ENCODE assay signal across 11 mouse cellular contexts in genomic region chr17:31521948-31522347, GRCm38 (mm10). TPM values are rescaled to one million over a fixed set of nuclear protein-coding genes. Genes with fewer than 3 reads are reported as not detected.
A peak's percentile ranks its signal among the peaks of the same experiment; 100 is the strongest.
DNase-seq lines count a peak whose midpoint lies in the region; ATAC-seq and TF ChIP-seq lines count a peak whose summit lies in the region.
"Had no signal": no experiment of that assay in that cellular context is flagged by ENCODE, and none has a peak within 500 bp of the region (broad histone marks: within the 10 kb centered on the region; RNA-seq: fewer than 3 reads in every experiment).

No protein-coding gene starts in this region.

- no peaks in the 10 kb centered on the region for H3K27me3 ChIP-seq in cerebellum, adult 2 months (ENCODE audit: control insufficient read depth, insufficient read depth, low read length)
- H3K27me3 ChIP-seq in limb, embryonic 12.5 days = no peaks in the 10 kb centered on the region
- H3K27me3 ChIP-seq in limb, embryonic 10.5 days (ENCODE audit: low read depth, poor library complexity, severe bottlenecking) = no peaks in the 10 kb centered on the region
- no peaks in the 10 kb centered on the region for H3K27me3 ChIP-seq in forebrain, postnatal 0 days (ENCODE audit: insufficient read depth, low read length)
- no peaks in the 10 kb centered on the region for H3K27me3 ChIP-seq in neural tube, embryonic 15.5 days (replicated peaks)
- H3K27me3 ChIP-seq: embryonic facial prominence, embryonic 12.5 days had no signal

- peak; percentile 46 to 52 for DNase-seq in cerebellum, adult 2 months
- DNase-seq in cerebellum, adult 11 months = no peak
- no peak for DNase-seq in limb, embryonic 10.5 days (ENCODE audit: low spot score)
- no peak for DNase-seq in forebrain, postnatal 0 days
- no peak for DNase-seq in gastrocnemius, adult 18-20 months (ENCODE audit: low spot score)
- DNase-seq: liver; lung, postnatal 4 days had no signal

- H3K27ac ChIP-seq in cerebellum, adult 2 months (ENCODE audit: insufficient read depth, low read length) = peak overlapping the region; percentile 73
- no peak overlapping the region for H3K27ac ChIP-seq in limb, embryonic 12.5 days
- no peak overlapping the region for H3K27ac ChIP-seq in limb, embryonic 10.5 days
- 0 out of 2 replicates have a peak overlapping the region, but pooled peaks have one; percentile 5 for H3K27ac ChIP-seq in forebrain, postnatal 0 days (ENCODE audit: low read depth, low read length)
- H3K27ac ChIP-seq in neural tube, embryonic 15.5 days (replicated peaks) = 0 out of 2 replicates have a peak overlapping the region, but pooled peaks have one; percentile 23
- H3K27ac ChIP-seq: embryonic facial prominence, embryonic 12.5 days had no signal

- TF ChIP-seq CTCF in cerebellum, adult 2 months (IDR thresholded peaks at IDR 0.05; ENCODE audit: borderline replicate concordance, insufficient read depth, low read depth, low read length) = no peak
- no peak for TF ChIP-seq CTCF in forebrain, postnatal 0 days (IDR thresholded peaks at IDR 0.05; ENCODE audit: low read depth)

- no peaks in the 10 kb centered on the region for H3K9me3 ChIP-seq in limb, embryonic 12.5 days
- H3K9me3 ChIP-seq in limb, embryonic 10.5 days (replicated peaks) = no peaks in the 10 kb centered on the region
- no peaks in the 10 kb centered on the region for H3K9me3 ChIP-seq in forebrain, postnatal 0 days (ENCODE audit: low read length)
- H3K9me3 ChIP-seq in neural tube, embryonic 15.5 days (replicated peaks) = no peaks in the 10 kb centered on the region
- H3K9me3 ChIP-seq: embryonic facial prominence, embryonic 12.5 days had no signal

- H3K4me1 ChIP-seq in cerebellum, adult 2 months (ENCODE audit: control insufficient read depth, insufficient read depth, low read length) = peaks cover 8% of the 10 kb centered on the region; the same call in 1 of the 2 replicates
- peaks cover 12% of the 10 kb centered on the region for H3K4me1 ChIP-seq in limb, embryonic 12.5 days (replicated peaks)
- peaks cover 16% of the 10 kb centered on the region for H3K4me1 ChIP-seq in limb, embryonic 10.5 days
- peaks cover 17% of the 10 kb centered on the region for H3K4me1 ChIP-seq in forebrain, postnatal 0 days (ENCODE audit: insufficient read depth)
- H3K4me1 ChIP-seq in neural tube, embryonic 15.5 days = peaks cover 37% of the 10 kb centered on the region

- ATAC-seq in limb, embryonic 12.5 days (ENCODE audit: insufficient number of reproducible peaks, insufficient read depth, low FRiP score, low TSS enrichment, low read depth) = no peak
- ATAC-seq in forebrain, postnatal 0 days = no peak
- ATAC-seq in neural tube, embryonic 15.5 days (ENCODE audit: low FRiP score) = no peak
- no peak for ATAC-seq in monocyte, adult 5-6 weeks (replicated peaks; ENCODE audit: insufficient number of reproducible peaks, low FRiP score, low TSS enrichment, poor library complexity, severe bottlenecking)

- H3K4me2 ChIP-seq in limb, embryonic 12.5 days = 0 out of 2 replicates have a peak overlapping the region, but pooled peaks have one; percentile 79
- peak overlapping the region; percentile 2; the same call in 1 of the 2 replicates for H3K4me2 ChIP-seq in forebrain, postnatal 0 days (ENCODE audit: low read depth)
- peak overlapping the region; percentile 68 for H3K4me2 ChIP-seq in neural tube, embryonic 15.5 days

- no peak overlapping the region for H3K4me3 ChIP-seq in cerebellum, adult 2 months (replicated peaks; ENCODE audit: insufficient read depth, low read depth, low read length)
- H3K4me3 ChIP-seq in limb, embryonic 12.5 days (replicated peaks) = no peak overlapping the region
- no peak overlapping the region for H3K4me3 ChIP-seq in limb, embryonic 10.5 days
- H3K4me3 ChIP-seq in forebrain, postnatal 0 days (ENCODE audit: low read depth, low read length) = no peak overlapping the region
- no peak overlapping the region for H3K4me3 ChIP-seq in neural tube, embryonic 15.5 days (replicated peaks)
- H3K4me3 ChIP-seq: embryonic facial prominence, embryonic 12.5 days had no signal

- WGBS in cerebellum, adult 2 months = 11% methylated on average over 6 of the region's 6 CpGs
- 90% methylated on average over 6 of the region's 6 CpGs for WGBS in limb, embryonic 12.5 days
- 94% methylated on average over 6 of the region's 6 CpGs for WGBS in limb, embryonic 10.5 days
- 62% methylated on average over 6 of the region's 6 CpGs for WGBS in forebrain, postnatal 0 days
- 49% methylated on average over 6 of the region's 6 CpGs for WGBS in neural tube, embryonic 15.5 days

- H3K36me3 ChIP-seq in limb, embryonic 12.5 days = peaks cover 36% of the 10 kb centered on the region
- peaks cover 40% of the 10 kb centered on the region for H3K36me3 ChIP-seq in limb, embryonic 10.5 days
- peaks cover 4% of the 10 kb centered on the region for H3K36me3 ChIP-seq in forebrain, postnatal 0 days (ENCODE audit: insufficient read depth)
- H3K36me3 ChIP-seq in neural tube, embryonic 15.5 days = peaks cover 20% of the 10 kb centered on the region

- TF ChIP-seq POLR2A in cerebellum, adult 2 months (IDR thresholded peaks at IDR 0.05; ENCODE audit: borderline replicate concordance, insufficient read depth, low read length) = no peak

- no peak overlapping the region for H3K9ac ChIP-seq in limb, embryonic 12.5 days (replicated peaks)
- no peak overlapping the region for H3K9ac ChIP-seq in forebrain, postnatal 0 days
- H3K9ac ChIP-seq in neural tube, embryonic 15.5 days (replicated peaks) = no peak overlapping the region
- H3K9ac ChIP-seq: embryonic facial prominence, embryonic 12.5 days had no signal

RNA-seq across cellular contexts. Expression of gene Ndufv3, which starts 2.0 kb away (rescaled TPM):
- polyA plus RNA-seq in cerebellum, adult 2 months (2012; rRNA removed) = 421 and 446 TPM in 2 replicates
- polyA plus RNA-seq in limb, embryonic 12.5 days (2016; fragmentation: Nextera tagmentation; extraction: Ambion mirVana) = 241 and 250 TPM in 2 replicates
- 201 and 213 TPM in 2 replicates for polyA plus RNA-seq in limb, embryonic 10.5 days (2016; fragmentation: Nextera tagmentation; extraction: Ambion mirVana)
- 337 and 459 TPM in 2 replicates for total RNA-seq in forebrain, postnatal 0 days (2014; rRNA removed)
- 500 and 583 TPM in 2 replicates for polyA plus RNA-seq in forebrain, postnatal 0 days (2015; fragmentation: Nextera tagmentation; extraction: Ambion mirVana)
- polyA plus RNA-seq in neural tube, embryonic 15.5 days (2015; fragmentation: Nextera tagmentation; extraction: Ambion mirVana) = 435 and 492 TPM in 2 replicates
- total RNA-seq in gastrocnemius, adult 18-20 months (2021) = 100 to 1,000 TPM; 469 to 480 TPM
- 166 to 246 TPM (median 210 TPM) in 3 replicates for total RNA-seq in monocyte, adult 5-6 weeks (2017)

RNA-seq across cellular contexts. Expression of gene Wdr4, which starts 2.2 kb away (rescaled TPM):
- 25.1 and 25.4 TPM in 2 replicates for polyA plus RNA-seq in cerebellum, adult 2 months (2012; rRNA removed)
- 42.0 and 43.6 TPM in 2 replicates for polyA plus RNA-seq in limb, embryonic 12.5 days (2016; fragmentation: Nextera tagmentation; extraction: Ambion mirVana)
- polyA plus RNA-seq in limb, embryonic 10.5 days (2016; fragmentation: Nextera tagmentation; extraction: Ambion mirVana) = 69.5 and 73.2 TPM in 2 replicates
- 54.4 and 55.7 TPM in 2 replicates for total RNA-seq in forebrain, postnatal 0 days (2014; rRNA removed)
- 28.7 and 31.7 TPM in 2 replicates for polyA plus RNA-seq in forebrain, postnatal 0 days (2015; fragmentation: Nextera tagmentation; extraction: Ambion mirVana)
- polyA plus RNA-seq in neural tube, embryonic 15.5 days (2015; fragmentation: Nextera tagmentation; extraction: Ambion mirVana) = 32.7 and 34.2 TPM in 2 replicates
- total RNA-seq in gastrocnemius, adult 18-20 months (2021) = 1 to 10 TPM; 4.6 to 7.5 TPM
- total RNA-seq in monocyte, adult 5-6 weeks (2017) = 4.3 to 6.1 TPM (median 5.3 TPM) in 3 replicates

RNA-seq across cellular contexts. Expression of gene Pknox1, which starts 42.6 kb away (rescaled TPM):
- 23.2 TPM in 2 replicates for polyA plus RNA-seq in cerebellum, adult 2 months (2012; rRNA removed)
- polyA plus RNA-seq in limb, embryonic 12.5 days (2016; fragmentation: Nextera tagmentation; extraction: Ambion mirVana) = 35.4 and 39.3 TPM in 2 replicates
- polyA plus RNA-seq in limb, embryonic 10.5 days (2016; fragmentation: Nextera tagmentation; extraction: Ambion mirVana) = 37.6 and 40.2 TPM in 2 replicates
- total RNA-seq in forebrain, postnatal 0 days (2014; rRNA removed) = 26.1 and 30.6 TPM in 2 replicates
- 16.7 and 18.5 TPM in 2 replicates for polyA plus RNA-seq in forebrain, postnatal 0 days (2015; fragmentation: Nextera tagmentation; extraction: Ambion mirVana)
- 42.7 and 43.4 TPM in 2 replicates for polyA plus RNA-seq in neural tube, embryonic 15.5 days (2015; fragmentation: Nextera tagmentation; extraction: Ambion mirVana)
- total RNA-seq in gastrocnemius, adult 18-20 months (2021) = 10 to 100 TPM in 1 of 2 experiments, 1 to 10 TPM in 1; 5.8 to 11.4 TPM
- total RNA-seq in monocyte, adult 5-6 weeks (2017) = 26.9 to 32.1 TPM (median 29.4 TPM) in 3 replicates

Comparison
In these comparisons a context has a peak if more than half of its experiments do, and no peak if none do; other contexts are left out.
1. DNase-seq: peak in cerebellum, adult 2 months (2 of 2); none in cerebellum, adult 11 months (single experiment), limb, embryonic 10.5 days (single experiment), forebrain, postnatal 0 days (single experiment) and gastrocnemius, adult 18-20 months (single experiment).
2. H3K27ac ChIP-seq: peak in cerebellum, adult 2 months (single experiment), forebrain, postnatal 0 days (single experiment) and neural tube, embryonic 15.5 days (single experiment); none in limb, embryonic 12.5 days (single experiment) and limb, embryonic 10.5 days (single experiment).
3. H3K4me2 ChIP-seq: peak in every context shown above with its lines; median percentile 79 in limb, embryonic 12.5 days; 68 in neural tube, embryonic 15.5 days; 2 in forebrain, postnatal 0 days.